ENCODE assay signal across 9 mouse cellular contexts in genomic region chr16:44688507-44688906, GRCm38 (mm10). TPM values are rescaled to one million over a fixed set of nuclear protein-coding genes. Genes with fewer than 3 reads are reported as not detected.
DNase-seq lines count a peak whose midpoint lies in the region; ATAC-seq lines count a peak whose summit lies in the region.
"Had no signal": no experiment of that assay in that cellular context is flagged by ENCODE, and none has a peak within 500 bp of the region (broad histone marks: within the 10 kb centered on the region; RNA-seq: fewer than 3 reads in every experiment).

No protein-coding gene starts in this region.

- ATAC-seq in hindbrain, embryonic 14.5 days (ENCODE audit: low FRiP score): no peak
- no peak for ATAC-seq in erythroid progenitor cell, adult 5-6 weeks (replicated peaks; ENCODE audit: low FRiP score, poor library complexity, severe bottlenecking)

- peak overlapping the region; percentile 50 for H3K4me2 ChIP-seq in hindbrain, embryonic 14.5 days (replicated peaks)

- peak overlapping the region; percentile 48 for H3K4me3 ChIP-seq in embryonic facial prominence, embryonic 10.5 days
- H3K4me3 ChIP-seq in hindbrain, embryonic 14.5 days (replicated peaks; ENCODE audit: low read length): no peak overlapping the region

- peak overlapping the region; percentile 92 for H3K27ac ChIP-seq in embryonic facial prominence, embryonic 10.5 days (replicated peaks)
- H3K27ac ChIP-seq in hindbrain, embryonic 14.5 days: peak overlapping the region; percentile 23; the same call in 1 of the 2 replicates

- whole genome bisulfite sequencing in embryonic facial prominence, embryonic 10.5 days: 5% methylated on average over 4 of the region's 4 CpGs
- 6% methylated on average over 4 of the region's 4 CpGs for WGBS in hindbrain, embryonic 14.5 days

- no peaks in the 10 kb centered on the region for H3K36me3 ChIP-seq in embryonic facial prominence, embryonic 10.5 days (replicated peaks)
- H3K36me3 ChIP-seq in hindbrain, embryonic 14.5 days (replicated peaks; ENCODE audit: control insufficient read depth, insufficient read depth): no peaks in the 10 kb centered on the region

- no peaks in the 10 kb centered on the region for H3K9me3 ChIP-seq in embryonic facial prominence, embryonic 10.5 days
- no peaks in the 10 kb centered on the region for H3K9me3 ChIP-seq in hindbrain, embryonic 14.5 days (ENCODE audit: control insufficient read depth, low read length)

- peaks cover 47% of the 10 kb centered on the region for H3K4me1 ChIP-seq in embryonic facial prominence, embryonic 10.5 days
- peaks cover 23% of the 10 kb centered on the region for H3K4me1 ChIP-seq in hindbrain, embryonic 14.5 days (replicated peaks; ENCODE audit: control insufficient read depth, insufficient read depth, low read length)

- peak; percentile 13 for DNase-seq in kidney, adult 9 months
- no peak for DNase-seq in kidney, postnatal 10 days
- peak; percentile 41 for DNase-seq in embryonic facial prominence, embryonic 10.5 days (ENCODE audit: low spot score)
- DNase-seq in hindbrain, embryonic 14.5 days (ENCODE audit: low spot score): no peak
- peak; percentile 57 for DNase-seq in neural tube, embryonic 10.5 days (ENCODE audit: extremely low spot score, low spot score)
- DNase-seq in spleen, adult 18-20 months: no peak
- DNase-seq in urinary bladder, postnatal 36 days (ENCODE audit: low spot score in 2 of 2): no peak
- DNase-seq: adrenal gland, postnatal 14 days had no signal

- peaks cover 9% of the 10 kb centered on the region; the same call in 1 of the 2 replicates for H3K27me3 ChIP-seq in embryonic facial prominence, embryonic 10.5 days (replicated peaks; ENCODE audit: low read depth, poor library complexity, severe bottlenecking)
- no peaks in the 10 kb centered on the region for H3K27me3 ChIP-seq in hindbrain, embryonic 14.5 days (ENCODE audit: control insufficient read depth, insufficient read depth, low read length)

- H3K9ac ChIP-seq in hindbrain, embryonic 14.5 days: no peak overlapping the region

RNA-seq across cellular contexts. Expression of gene Nepro, which starts 35.6 kb away (rescaled TPM):
- polyA plus RNA-seq in embryonic facial prominence, embryonic 10.5 days (2016; fragmentation: Nextera tagmentation; extraction: Ambion mirVana): 13.4 and 14.1 TPM in 2 replicates
- polyA plus RNA-seq in hindbrain, embryonic 14.5 days (2014; fragmentation: Nextera tagmentation; extraction: Ambion mirVana): 4.4 and 5.4 TPM in 2 replicates
- 3.6 and 3.8 TPM in 2 replicates for total RNA-seq in erythroid progenitor cell, adult 5-6 weeks (2015; ENCODE audit: low replicate concordance)
- 2.6 and 3.7 TPM in 2 replicates for total RNA-seq in erythroid progenitor cell, adult 5-6 weeks (2017; ENCODE audit: low replicate concordance)

RNA-seq across cellular contexts. Expression of gene Gtpbp8, which starts 57.7 kb away (rescaled TPM):
- polyA plus RNA-seq in embryonic facial prominence, embryonic 10.5 days (2016; fragmentation: Nextera tagmentation; extraction: Ambion mirVana): 24.8 and 26.7 TPM in 2 replicates
- polyA plus RNA-seq in hindbrain, embryonic 14.5 days (2014; fragmentation: Nextera tagmentation; extraction: Ambion mirVana): 41.5 and 43.8 TPM in 2 replicates
- total RNA-seq in erythroid progenitor cell, adult 5-6 weeks (2015; ENCODE audit: low replicate concordance): 4.2 and 5.0 TPM in 2 replicates
- 3.5 and 5.0 TPM in 2 replicates for total RNA-seq in erythroid progenitor cell, adult 5-6 weeks (2017; ENCODE audit: low replicate concordance)

Comparison
In these comparisons a context has a peak if more than half of its experiments do, and no peak if none do; other contexts are left out.
1. DNase-seq: peak in kidney, adult 9 months (single experiment), embryonic facial prominence, embryonic 10.5 days (single experiment) and neural tube, embryonic 10.5 days (single experiment); none in kidney, postnatal 10 days (single experiment), hindbrain, embryonic 14.5 days (single experiment), spleen, adult 18-20 months (0 of 2) and urinary bladder, postnatal 36 days (0 of 2).